Mouse (Mus musculus) erythroblast, embryonic 14.5 days (primary cell): ENCODE measurements around the gene Spo11.

Experiments used
- GATA1 ChIP-seq: IDR thresholded peaks from 2 replicates; pipeline ENCODE4 v1.6.1; 2012; ENCODE audit warnings: low read length, inconsistent platforms, mixed read lengths
- TAL1 ChIP-seq: IDR thresholded peaks from 3 replicates; pipeline ENCODE4 v1.6.1; 2012; ENCODE audit warnings: low read length, inconsistent platforms, mixed read lengths

DNA sequence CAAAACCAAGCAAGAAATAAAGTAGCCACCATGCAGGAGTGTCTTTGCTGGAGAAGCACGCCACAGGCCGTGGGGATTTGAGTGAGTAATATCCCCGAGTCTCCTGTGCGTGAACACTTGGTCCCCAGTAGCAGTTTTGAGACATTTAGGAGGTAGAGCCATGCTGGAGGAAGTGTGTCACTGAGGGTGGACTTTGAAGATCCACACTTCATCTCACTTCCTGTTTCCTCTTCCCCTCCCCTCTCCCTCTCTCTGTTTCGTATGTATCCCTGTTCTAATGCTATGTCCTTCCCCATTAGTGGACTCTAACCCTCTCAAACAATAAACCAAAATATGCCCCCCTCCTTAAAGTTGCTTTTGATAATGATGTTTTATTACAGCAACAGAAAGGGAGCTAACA is 11.0 kb upstream of the Spo11 start:
- no peak for TF ChIP-seq GATA1
- no peak for TF ChIP-seq TAL1
